In the genomic region with DNA sequence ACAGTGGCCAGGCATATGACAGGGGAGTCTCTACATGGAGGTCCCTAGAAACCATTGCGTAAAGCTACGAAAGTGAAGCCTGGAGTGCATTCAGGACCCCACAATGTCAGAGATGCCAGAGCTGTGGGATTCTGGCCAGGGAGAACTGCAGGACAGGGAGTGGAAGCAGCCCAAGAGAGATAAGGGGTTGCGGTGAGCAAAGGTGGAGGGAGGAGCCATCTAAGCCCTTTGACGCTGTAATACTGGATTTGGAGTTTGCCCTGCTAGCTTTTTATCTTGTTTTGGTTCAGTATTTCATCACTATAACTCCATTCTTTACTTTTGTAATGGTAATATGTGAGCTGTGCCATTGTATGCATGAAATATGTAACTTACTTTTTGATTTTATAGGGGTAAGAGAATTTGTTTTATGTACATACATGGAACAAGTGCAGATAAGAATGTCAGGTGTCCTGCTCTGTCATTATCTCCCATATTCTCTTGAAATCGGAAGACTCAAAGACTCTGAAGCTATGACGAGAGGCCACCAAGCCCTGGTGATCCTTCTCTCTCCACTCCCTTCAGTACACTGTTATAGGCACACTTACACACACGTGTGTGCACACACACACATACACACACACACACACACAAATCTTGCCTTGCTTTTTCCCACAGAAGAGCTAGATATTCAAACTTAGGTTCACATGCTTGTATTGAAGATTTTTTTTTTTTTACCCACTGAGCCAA, we compare ENCODE assay signal across 31 mouse cellular contexts. TPM values are rescaled to one million over a fixed set of nuclear protein-coding genes. Genes with fewer than 3 reads are reported as not detected.
A peak's percentile ranks its signal among the peaks of the same experiment; 100 is the strongest.
DNase-seq lines count a peak whose midpoint lies in the region; ATAC-seq and TF ChIP-seq lines count a peak whose summit lies in the region.
"Had no signal": no experiment of that assay in that cellular context is flagged by ENCODE, and none has a peak within 500 bp of the region (broad histone marks: within the 10 kb centered on the region; RNA-seq: fewer than 3 reads in every experiment).

No protein-coding gene starts in this region.

- no peaks in the 10 kb centered on the region for H3K36me3 ChIP-seq in liver, adult 2 months (ENCODE audit: control insufficient read depth, insufficient read depth, low read length)
- H3K36me3 ChIP-seq in liver, embryonic 12.5 days: no peaks in the 10 kb centered on the region
- H3K36me3 ChIP-seq in intestine, embryonic 14.5 days (ENCODE audit: control insufficient read depth, insufficient read depth, low read length): no peaks in the 10 kb centered on the region
- no peaks in the 10 kb centered on the region for H3K36me3 ChIP-seq in intestine, postnatal 0 days (ENCODE audit: control insufficient read depth, insufficient read depth)
- H3K36me3 ChIP-seq in small intestine, adult 2 months (ENCODE audit: control insufficient read depth, insufficient read depth, low read length): no peaks in the 10 kb centered on the region
- H3K36me3 ChIP-seq: embryonic facial prominence, embryonic 10.5 days; embryonic facial prominence, embryonic 13.5 days; forebrain, embryonic 12.5 days; forebrain, embryonic 15.5 days; heart, embryonic 12.5 days; heart, embryonic 15.5 days had no signal

- no peak for TF ChIP-seq POLR2A in liver, adult 2 months (IDR thresholded peaks at IDR 0.05; ENCODE audit: extremely low read depth, insufficient read depth, low read length)
- no peak for TF ChIP-seq POLR2A in small intestine, adult 2 months (IDR thresholded peaks at IDR 0.05; ENCODE audit: low read depth, low read length)

- peaks cover 9% of the 10 kb centered on the region for H3K4me1 ChIP-seq in liver, adult 2 months (ENCODE audit: control insufficient read depth, insufficient read depth, low read length)
- no peaks in the 10 kb centered on the region for H3K4me1 ChIP-seq in liver, embryonic 12.5 days
- H3K4me1 ChIP-seq in intestine, embryonic 14.5 days (replicated peaks; ENCODE audit: control insufficient read depth, insufficient read depth, low read length): no peaks in the 10 kb centered on the region
- no peaks in the 10 kb centered on the region for H3K4me1 ChIP-seq in intestine, postnatal 0 days (replicated peaks; ENCODE audit: control insufficient read depth, insufficient read depth, low read length)
- peaks cover 2% of the 10 kb centered on the region; the same call in 1 of the 2 replicates for H3K4me1 ChIP-seq in small intestine, adult 2 months (ENCODE audit: control insufficient read depth, insufficient read depth, insufficient read length, low read length)
- H3K4me1 ChIP-seq: embryonic facial prominence, embryonic 10.5 days; embryonic facial prominence, embryonic 13.5 days; forebrain, embryonic 12.5 days; forebrain, embryonic 15.5 days; heart, embryonic 12.5 days; heart, embryonic 15.5 days had no signal

- no peaks in the 10 kb centered on the region for H3K9me3 ChIP-seq in liver, embryonic 12.5 days (replicated peaks)
- no peaks in the 10 kb centered on the region for H3K9me3 ChIP-seq in intestine, embryonic 14.5 days (ENCODE audit: control insufficient read depth, low read length)
- H3K9me3 ChIP-seq in intestine, postnatal 0 days (ENCODE audit: control insufficient read depth): no peaks in the 10 kb centered on the region
- H3K9me3 ChIP-seq: embryonic facial prominence, embryonic 10.5 days; embryonic facial prominence, embryonic 13.5 days; forebrain, embryonic 12.5 days; forebrain, embryonic 15.5 days; heart, embryonic 12.5 days; heart, embryonic 15.5 days had no signal

- WGBS in liver, adult 2 months: 35% methylated on average over 7 of the region's 7 CpGs
- 47% methylated on average over 7 of the region's 7 CpGs for WGBS in liver, embryonic 12.5 days (ENCODE audit: insufficient replicate concordance)
- 75% methylated on average over 7 of the region's 7 CpGs for WGBS in intestine, embryonic 14.5 days
- whole genome bisulfite sequencing in intestine, postnatal 0 days: 64% methylated on average over 7 of the region's 7 CpGs
- 27% methylated on average over 7 of the region's 7 CpGs for WGBS in small intestine, adult 2 months

- no peak for ATAC-seq in liver, embryonic 12.5 days
- ATAC-seq in intestine, embryonic 14.5 days (replicated peaks; ENCODE audit: low FRiP score, low TSS enrichment, low read depth): 0 out of 2 replicates have a peak, but pooled peaks have one; percentile 32
- ATAC-seq in intestine, postnatal 0 days: peak; percentile 94
- ATAC-seq: activated CD4-positive, CD25-positive, alpha-beta regulatory T cell, adult 4 months; forebrain, embryonic 15.5 days had no signal

- no peak for TF ChIP-seq CTCF in liver, adult 2 months (IDR thresholded peaks at IDR 0.05; ENCODE audit: low read depth, low read length)
- no peak for TF ChIP-seq CTCF in intestine, postnatal 0 days (IDR thresholded peaks at IDR 0.05; ENCODE audit: low read depth)
- TF ChIP-seq CTCF in small intestine, adult 2 months (IDR thresholded peaks at IDR 0.05; ENCODE audit: extremely low read depth, insufficient read length, insufficient replicate concordance, low read depth, low read length): no peak

- no peaks in the 10 kb centered on the region for H3K79me2 ChIP-seq in liver, adult 2 months (ENCODE audit: control insufficient read depth, insufficient read depth, low read length)

- H3K4me3 ChIP-seq in liver, adult 2 months (ENCODE audit: insufficient read depth, low read depth, low read length): no peak overlapping the region
- no peak overlapping the region for H3K4me3 ChIP-seq in liver, embryonic 12.5 days
- no peak overlapping the region for H3K4me3 ChIP-seq in intestine, embryonic 14.5 days (ENCODE audit: low read depth, low read length)
- H3K4me3 ChIP-seq in intestine, postnatal 0 days (ENCODE audit: low read depth, low read length): no peak overlapping the region
- no peak overlapping the region for H3K4me3 ChIP-seq in small intestine, adult 2 months (ENCODE audit: low read depth, low read length)
- H3K4me3 ChIP-seq: embryonic facial prominence, embryonic 10.5 days; embryonic facial prominence, embryonic 13.5 days; erythroblast, embryonic 14.5 days; forebrain, embryonic 12.5 days; forebrain, embryonic 15.5 days; heart, embryonic 12.5 days; heart, embryonic 15.5 days had no signal

- H3K9ac ChIP-seq in liver, adult 2 months (ENCODE audit: low read depth, low read length): no peak overlapping the region
- H3K9ac ChIP-seq in liver, embryonic 12.5 days: no peak overlapping the region
- H3K9ac ChIP-seq in intestine, embryonic 14.5 days (ENCODE audit: low read length): no peak overlapping the region
- H3K9ac ChIP-seq in intestine, postnatal 0 days (ENCODE audit: low read depth, low read length): no peak overlapping the region
- H3K9ac ChIP-seq: embryonic facial prominence, embryonic 13.5 days; forebrain, embryonic 12.5 days; forebrain, embryonic 15.5 days; heart, embryonic 12.5 days; heart, embryonic 15.5 days; hindbrain, embryonic 14.5 days had no signal

- H3K27me3 ChIP-seq in liver, adult 2 months (ENCODE audit: control insufficient read depth, insufficient read depth, low read length): no peaks in the 10 kb centered on the region
- H3K27me3 ChIP-seq in liver, embryonic 12.5 days (replicated peaks): 0 out of 2 replicates have a peak, but pooled peaks cover 4% of the 10 kb centered on the region
- no peaks in the 10 kb centered on the region for H3K27me3 ChIP-seq in intestine, embryonic 14.5 days (replicated peaks; ENCODE audit: control insufficient read depth, insufficient read depth, low read length)
- no peaks in the 10 kb centered on the region for H3K27me3 ChIP-seq in intestine, postnatal 0 days (replicated peaks; ENCODE audit: control insufficient read depth, insufficient read depth, low read length)
- H3K27me3 ChIP-seq in small intestine, adult 2 months (ENCODE audit: control insufficient read depth, insufficient read depth, low read length): no peaks in the 10 kb centered on the region
- H3K27me3 ChIP-seq: forebrain, embryonic 15.5 days; heart, embryonic 12.5 days; heart, embryonic 15.5 days had no signal

- DNase-seq in liver, adult 2 months (ENCODE audit: extremely low read depth, low read depth, low spot score): peak; percentile 85
- no peak for DNase-seq in intestine, embryonic 14.5 days (ENCODE audit: low spot score)
- no peak for DNase-seq in kidney, adult 11 months
- no peak for DNase-seq in T-cell, adult 2 months (ENCODE audit: low spot score)
- no peak for DNase-seq in ovary, postnatal 10 days (ENCODE audit: low spot score)
- DNase-seq: adrenal gland, adult 8-10 months; adrenal gland, postnatal 25 days; cerebellum, adult 11-12 months; cerebellum, adult 8-10 months; cerebellum, postnatal 10 days; cerebellum, postnatal 36 days; embryo, embryonic 11 days; gastrocnemius, postnatal 25 days; heart, adult 18-20 months; heart, postnatal 14 days; heart, postnatal 4 days had no signal

- H3K4me2 ChIP-seq in liver, embryonic 12.5 days: no peak overlapping the region
- no peak overlapping the region for H3K4me2 ChIP-seq in intestine, embryonic 14.5 days (ENCODE audit: low read length)
- H3K4me2 ChIP-seq in intestine, postnatal 0 days (replicated peaks; ENCODE audit: low read depth): no peak overlapping the region
- H3K4me2 ChIP-seq: embryonic facial prominence, embryonic 13.5 days; forebrain, embryonic 12.5 days; forebrain, embryonic 15.5 days; heart, embryonic 12.5 days; heart, embryonic 15.5 days; hindbrain, embryonic 14.5 days had no signal

- H3K27ac ChIP-seq in liver, adult 2 months (replicated peaks; ENCODE audit: insufficient read depth, low read depth, low read length): peak overlapping the region; percentile 87
- H3K27ac ChIP-seq in liver, embryonic 12.5 days: no peak overlapping the region
- H3K27ac ChIP-seq in intestine, embryonic 14.5 days (ENCODE audit: low read depth): no peak overlapping the region
- H3K27ac ChIP-seq in intestine, postnatal 0 days (ENCODE audit: low read depth, low read length): no peak overlapping the region
- H3K27ac ChIP-seq in small intestine, adult 2 months (ENCODE audit: insufficient read depth, low read depth, low read length): peak overlapping the region; percentile 98
- H3K27ac ChIP-seq: embryonic facial prominence, embryonic 10.5 days; embryonic facial prominence, embryonic 13.5 days; forebrain, embryonic 12.5 days; forebrain, embryonic 15.5 days; heart, embryonic 15.5 days; hindbrain, embryonic 14.5 days had no signal

RNA-seq across cellular contexts. Expression of a gene that starts 23.6 kb away (rescaled TPM):
- total RNA-seq in liver, adult 2 months (2014; rRNA removed): 29.0 and 31.9 TPM in 2 replicates
- polyA plus RNA-seq in liver, adult 2 months (2012; rRNA removed): 4.4 and 6.1 TPM in 2 replicates
- polyA plus RNA-seq in liver, embryonic 12.5 days (2016; fragmentation: Nextera tagmentation; extraction: Ambion mirVana): 7.2 and 7.7 TPM in 2 replicates
- polyA plus RNA-seq in intestine, embryonic 14.5 days (2014; fragmentation: Nextera tagmentation; extraction: Ambion mirVana): 24.4 and 26.5 TPM in 2 replicates
- 12.1 and 12.7 TPM in 2 replicates for polyA plus RNA-seq in intestine, postnatal 0 days (2015; fragmentation: Nextera tagmentation; extraction: Ambion mirVana)
- polyA plus RNA-seq in small intestine, adult 2 months (2012; rRNA removed): 0.28 and 0.46 TPM in 2 replicates

RNA-seq across cellular contexts. Expression of a gene that starts 53.4 kb away (rescaled TPM):
- not detected in 2 replicates for total RNA-seq in liver, adult 2 months (2014; rRNA removed)
- polyA plus RNA-seq in liver, adult 2 months (2012; rRNA removed): not detected in 2 replicates
- not detected in 2 replicates for polyA plus RNA-seq in liver, embryonic 12.5 days (2016; fragmentation: Nextera tagmentation; extraction: Ambion mirVana)
- 0.05 TPM in 1 of 2 replicates, not detected in the other for polyA plus RNA-seq in intestine, embryonic 14.5 days (2014; fragmentation: Nextera tagmentation; extraction: Ambion mirVana)
- not detected in 2 replicates for polyA plus RNA-seq in intestine, postnatal 0 days (2015; fragmentation: Nextera tagmentation; extraction: Ambion mirVana)
- polyA plus RNA-seq in small intestine, adult 2 months (2012; rRNA removed): not detected in 2 replicates
- total RNA-seq: adrenal gland, adult 8-10 months; adrenal gland, postnatal 25 days; ES-E14; gastrocnemius, adult 8-10 months; gastrocnemius, postnatal 25 days; heart, adult 18-20 months; heart, postnatal 14 days; heart, postnatal 4 days had no signal
- polyA plus RNA-seq: activated CD4-positive, CD25-positive, alpha-beta regulatory T cell, adult 4 months; embryonic facial prominence, embryonic 10.5 days; embryonic facial prominence, embryonic 13.5 days; erythroblast, embryonic 14.5 days; heart, embryonic 12.5 days; heart, embryonic 15.5 days; hindbrain, embryonic 11.5 days had no signal

RNA-seq across cellular contexts. Expression of a gene that starts 55.9 kb away (rescaled TPM):
- total RNA-seq in liver, adult 2 months (2014; rRNA removed): not detected in 2 replicates
- 0.11 TPM in 1 of 2 replicates, not detected in the other for polyA plus RNA-seq in liver, adult 2 months (2012; rRNA removed)
- 1.4 and 2.0 TPM in 2 replicates for polyA plus RNA-seq in liver, embryonic 12.5 days (2016; fragmentation: Nextera tagmentation; extraction: Ambion mirVana)
- 47.4 and 56.4 TPM in 2 replicates for polyA plus RNA-seq in intestine, embryonic 14.5 days (2014; fragmentation: Nextera tagmentation; extraction: Ambion mirVana)
- polyA plus RNA-seq in intestine, postnatal 0 days (2015; fragmentation: Nextera tagmentation; extraction: Ambion mirVana): 7.6 and 10.1 TPM in 2 replicates
- polyA plus RNA-seq in small intestine, adult 2 months (2012; rRNA removed): 0.11 TPM in 1 of 2 replicates, not detected in the other
- polyA plus RNA-seq: activated CD4-positive, CD25-positive, alpha-beta regulatory T cell, adult 4 months; erythroblast, embryonic 14.5 days had no signal

Comparison
In these comparisons a context has a peak if more than half of its experiments do, and no peak if none do; other contexts are left out.
1. H3K27ac ChIP-seq: peak in liver, adult 2 months (single experiment) and small intestine, adult 2 months (single experiment); none in liver, embryonic 12.5 days (single experiment), intestine, embryonic 14.5 days (single experiment) and intestine, postnatal 0 days (single experiment).